Mouse (Mus musculus): ENCODE data around the gene Gm6526. TPM values are rescaled to one million over a fixed set of nuclear protein-coding genes. Genes with fewer than 3 reads are reported as not detected.
"Not testable (repeated sequence)": the region's sequence is repeated elsewhere in the genome, so short reads cannot be mapped to it uniquely, and the experiment has no call there.

Gene Gm6526
- total RNA-seq (2021): not detected

- intact Hi-C loops (cut with DNase I); DNase-seq: not testable (repeated sequence)
These were observed at the start of gene Gm6526 for GRCm38 (mm10) chr14:43747566-43747965. TSS of gene Gm6526 (plus strand) at chr14:43747866.

GRCm38 (mm10) chr14:43727385-43727784 lies 20.3 kb upstream of the Gm6526 start, which contains the start of gene Gm16506:
TSS of gene Gm16506 (minus strand) at chr14:43727485.
- intact Hi-C loops (cut with DNase I): not testable (repeated sequence)

GRCm38 (mm10) chr14:43784645-43785044 lies 37.0 kb downstream of the Gm6526 start, which contains the start of gene Gm8180:
TSS of gene Gm8180 (minus strand) at chr14:43784745.
- intact Hi-C loops (cut with DNase I): not testable (repeated sequence)

More at GRCm38 (mm10) chr14:43727385-43727784, 20.3 kb upstream of the Gm6526 start, which contains the start of gene Gm16506:
- not testable (repeated sequence) for DNase-seq

DNA sequence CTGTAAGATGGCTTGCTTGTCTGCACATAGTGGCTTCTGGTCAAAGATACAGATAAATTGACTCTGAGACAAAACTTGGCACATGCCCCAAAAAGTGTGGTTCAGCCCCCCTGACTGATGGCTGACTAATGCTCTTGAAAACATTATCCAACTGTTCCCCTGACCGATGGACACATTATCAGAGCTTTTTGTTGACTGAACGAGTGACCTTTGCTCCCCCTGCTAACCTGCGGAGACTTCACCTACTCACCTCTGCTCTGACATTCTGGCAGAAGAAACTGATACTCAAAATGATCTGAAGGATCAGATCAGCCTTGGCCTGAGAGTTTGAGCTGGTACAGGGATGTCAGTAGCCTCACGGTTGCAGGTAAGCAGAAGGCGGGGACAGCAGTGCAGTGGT lies 46.1 kb downstream of the Gm6526 start:
- DNase-seq; intact Hi-C loops (cut with DNase I): not testable (repeated sequence)

More at GRCm38 (mm10) chr14:43784645-43785044, 37.0 kb downstream of the Gm6526 start, which contains the start of gene Gm8180:
- DNase-seq: not testable (repeated sequence)

DNA sequence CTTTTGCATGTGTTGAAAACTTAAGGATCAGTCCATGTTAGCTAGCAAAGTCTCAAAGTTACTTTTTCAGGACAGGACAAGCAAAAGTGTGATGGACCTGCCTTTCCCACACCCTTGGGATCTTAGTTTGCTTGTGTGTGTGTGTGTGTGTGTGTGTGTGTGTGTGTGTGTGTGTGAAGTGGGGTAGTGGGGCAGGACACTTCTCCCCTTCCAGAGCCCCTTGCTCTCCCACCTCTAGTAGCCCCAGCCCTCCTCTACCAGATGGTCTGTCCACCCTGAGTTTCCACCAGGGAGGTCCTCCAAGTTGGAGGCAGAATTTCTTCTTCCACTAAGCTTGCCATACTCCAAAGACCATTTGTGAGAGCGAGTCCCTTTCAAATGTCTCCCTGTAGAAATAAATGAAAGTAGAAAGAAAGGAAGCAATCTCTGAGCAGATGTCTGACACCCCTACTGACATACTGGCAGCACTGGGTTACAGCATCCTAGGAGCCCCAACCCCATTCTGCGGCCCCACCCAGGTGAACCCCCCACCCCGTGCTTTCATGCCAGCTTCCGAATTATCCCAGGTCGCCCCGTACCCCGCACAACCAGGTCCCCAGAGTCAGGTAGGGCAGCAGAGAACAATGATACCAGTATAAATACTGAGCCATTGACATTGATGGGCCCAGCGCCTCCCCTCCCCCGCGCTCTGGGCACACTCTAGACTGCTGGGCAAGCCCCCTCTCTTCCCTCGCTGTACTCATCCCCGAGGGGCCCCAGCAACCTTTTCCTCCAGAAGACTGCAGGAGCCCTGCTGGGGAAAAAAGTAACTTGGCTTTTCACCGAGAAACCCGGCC lies 48.6 kb downstream of the Gm6526 start:
- intact Hi-C loops (cut with DNase I): no loop called here
- DNase-seq: no peak

DNA sequence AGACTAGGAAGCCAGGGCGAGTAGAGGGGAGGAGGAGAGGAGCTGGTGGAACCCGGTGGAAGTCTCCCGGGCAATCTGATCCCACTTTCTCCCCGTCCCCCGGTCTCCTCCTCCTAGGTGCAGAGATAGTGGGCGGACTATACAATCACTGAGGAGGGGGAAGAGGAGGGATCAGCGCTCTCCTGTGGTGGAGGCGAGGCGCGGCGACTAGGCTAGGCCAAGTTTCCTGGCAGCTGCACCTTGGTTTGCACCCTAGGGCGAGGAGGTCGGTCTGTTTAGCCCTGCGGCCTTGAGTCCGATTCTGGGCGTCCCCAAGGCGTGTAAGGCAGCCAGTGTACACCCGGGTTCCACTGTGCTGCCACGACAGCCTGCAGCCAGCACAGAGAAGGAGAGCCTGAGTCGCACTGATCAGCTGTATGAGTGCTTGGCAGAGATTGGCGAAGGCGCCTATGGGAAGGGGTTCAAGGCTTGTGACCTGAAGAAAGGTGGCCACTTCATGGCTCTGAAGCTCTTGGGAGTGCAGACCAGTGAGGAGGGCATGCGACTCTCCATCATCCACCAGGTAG lies 49.3 kb downstream of the Gm6526 start:
- intact Hi-C loops (cut with DNase I); DNase-seq: not testable (repeated sequence)

GRCm38 (mm10) chr14:43804435-43804834 lies 56.8 kb downstream of the Gm6526 start:
- intact Hi-C loops (cut with DNase I): not testable (repeated sequence)

More at GRCm38 (mm10) chr14:43804435-43804834, 56.8 kb downstream of the Gm6526 start:
- DNase-seq: not testable (repeated sequence)

Other genes with a start within 250 kb of the Gm6526 start
- gene Gm5799, start 204.3 kb upstream of the Gm6526 start, total RNA-seq (2021): not detected
- not detected for gene Gm17654, start 168.7 kb upstream of the Gm6526 start, total RNA-seq (2021)
- gene Gm10375, start 139.9 kb upstream of the Gm6526 start, total RNA-seq (2021): not detected
- gene Gm8165, start 70.7 kb upstream of the Gm6526 start, total RNA-seq (2021): not detected
- gene Gm7324, start 50.0 kb upstream of the Gm6526 start, total RNA-seq (2021): under 1 TPM; 0.38 to 0.44 TPM
- gene Gm16506, start 20.4 kb upstream of the Gm6526 start, total RNA-seq (2021): not detected
- gene Gm8180, start 36.9 kb downstream of the Gm6526 start, total RNA-seq (2021): not detected
- not detected for gene Ear1, start 127.7 kb downstream of the Gm6526 start, total RNA-seq (2021)
- gene Ear10, start 175.7 kb downstream of the Gm6526 start, total RNA-seq (2021): not detected
- 1 to 10 TPM; 3.7 to 4.7 TPM for gene Gm8113, start 177.5 kb downstream of the Gm6526 start, total RNA-seq (2021)
- gene Ang5, start 209.2 kb downstream of the Gm6526 start, total RNA-seq (2021): not detected